Mouse (Mus musculus) fibroblast of lung, adult 2 months (primary cell): Measurements from ENCODE around the gene Aif1l.
"Not testable (repeated sequence)": the region's sequence is repeated elsewhere in the genome, so short reads cannot be mapped to it uniquely, and the experiment has no call there.

Experiments
- DNase-seq: peaks from one replicate; pipeline ENCODE4 v3.0.0-alpha.2; 2011; ENCODE audit warnings: low read depth

Gene Aif1l

DNA sequence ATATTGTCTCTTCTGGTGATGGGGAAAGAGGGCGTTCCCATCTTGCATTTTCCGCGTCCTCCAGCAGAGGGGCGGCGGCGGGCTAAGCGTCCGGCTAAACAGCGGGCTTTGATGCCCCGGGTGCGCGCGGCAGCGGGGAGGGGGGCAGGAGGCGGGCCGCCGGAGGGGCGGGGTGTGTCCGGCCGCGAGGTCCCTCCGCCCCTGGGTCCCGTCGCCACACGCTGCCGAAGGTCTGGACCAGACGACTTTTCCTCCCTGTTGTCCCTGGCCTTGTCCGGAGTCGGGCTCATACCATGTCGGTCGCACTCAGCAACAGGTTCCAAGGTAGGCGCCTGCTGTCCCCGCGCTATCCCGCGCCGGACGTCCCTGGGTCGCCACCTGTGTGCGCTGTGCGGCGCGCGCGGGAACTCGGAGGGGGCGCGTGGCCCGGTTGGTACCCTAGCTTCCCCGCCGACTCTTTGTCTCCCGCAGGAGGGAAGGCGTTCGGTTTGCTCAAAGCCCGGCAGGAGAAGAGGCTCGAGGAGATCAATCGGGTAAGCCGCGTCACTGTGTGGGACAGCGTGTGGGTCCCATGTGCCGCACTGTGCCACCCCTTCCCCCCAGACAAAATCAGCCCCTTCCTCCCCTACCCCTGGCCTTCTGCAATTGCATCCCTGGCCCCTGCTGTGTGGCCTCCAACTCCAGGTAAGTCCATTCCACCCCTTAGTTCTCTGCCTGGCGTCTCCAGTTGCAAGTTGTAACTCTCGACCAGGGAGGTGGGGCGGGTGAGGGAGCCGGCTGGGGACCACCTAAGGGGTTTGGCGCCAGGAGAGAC, at the start of gene Aif1l:
Gene Aif1l (plus strand): TSS at position 82 of the 814 bp plus-strand sequence.
- DNase-seq, result no peak

DNA sequence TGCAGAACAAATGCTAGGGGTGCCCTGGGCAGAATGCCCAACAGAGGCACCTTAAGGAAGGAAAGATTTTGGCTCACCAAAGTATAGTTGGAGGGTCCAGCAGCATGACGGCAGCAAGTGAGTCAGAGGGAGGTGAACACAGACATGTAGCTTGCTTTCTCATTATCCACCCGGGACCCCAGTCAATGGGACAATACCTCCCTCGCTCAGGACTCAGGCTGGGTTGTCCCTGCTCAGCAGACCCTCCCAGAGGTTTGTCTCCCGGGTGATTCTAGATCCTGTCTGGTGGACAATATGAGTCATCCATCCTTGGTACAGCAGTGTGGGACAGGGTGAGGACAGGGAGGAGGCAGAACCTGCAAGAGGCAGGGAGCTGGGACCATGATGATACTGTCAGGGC, 49.0 kb upstream of the Aif1l start:
- DNase-seq, result no peak

DNA sequence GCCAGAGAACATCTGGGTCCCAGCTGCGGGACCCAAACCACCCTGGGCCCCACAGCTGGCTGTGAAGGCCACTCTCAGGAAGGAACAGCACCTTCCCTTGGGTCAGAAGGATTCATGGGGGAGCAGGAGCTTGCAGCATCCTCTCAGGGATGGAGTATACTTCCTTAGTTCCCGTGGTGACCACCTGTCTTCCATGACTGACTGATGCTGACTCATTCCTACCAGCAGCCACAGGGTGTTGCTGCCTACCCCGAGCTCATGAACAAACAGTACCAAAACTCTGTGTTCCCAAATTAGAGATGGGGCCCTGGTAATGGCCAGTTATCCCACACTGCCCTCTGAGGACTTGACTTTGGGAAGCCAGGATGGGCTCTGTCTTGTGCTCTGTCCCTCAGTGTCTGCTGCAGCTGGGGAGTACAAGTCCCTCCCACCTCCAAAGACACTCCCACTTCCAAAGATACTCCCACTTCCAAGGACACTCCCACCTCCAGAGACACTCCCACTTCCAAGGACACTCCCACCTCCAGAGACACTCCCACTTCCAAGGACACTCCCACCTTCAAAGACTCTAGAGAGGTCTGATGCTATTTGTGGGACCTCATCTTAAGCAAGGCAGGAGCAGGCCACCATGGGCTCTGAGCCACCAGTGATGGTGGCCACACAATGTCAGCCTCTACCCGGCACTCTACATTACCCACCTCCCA, 48.1 kb upstream of the Aif1l start:
- no peak for DNase-seq

DNA sequence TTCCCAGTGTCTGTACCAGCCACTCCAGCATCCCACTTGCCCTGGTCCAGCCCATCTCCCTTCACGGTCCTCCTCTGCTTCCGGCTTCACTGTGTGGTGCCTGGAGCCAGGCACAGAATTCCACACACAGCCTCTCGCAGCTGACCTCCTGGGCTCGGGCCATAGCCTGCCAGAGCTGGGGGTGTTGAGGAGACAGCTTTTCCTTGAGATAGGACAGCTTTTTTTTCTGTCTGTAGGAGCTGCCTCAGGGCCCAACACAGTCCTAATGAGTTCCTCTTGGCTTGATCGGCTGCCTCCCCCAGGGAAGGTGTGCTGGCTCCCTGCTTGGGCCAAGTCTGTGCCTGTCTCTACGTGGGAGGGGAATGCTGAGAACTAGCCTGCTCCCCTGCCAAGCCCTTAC, 45.9 kb upstream of the Aif1l start:
- no peak for DNase-seq

DNA sequence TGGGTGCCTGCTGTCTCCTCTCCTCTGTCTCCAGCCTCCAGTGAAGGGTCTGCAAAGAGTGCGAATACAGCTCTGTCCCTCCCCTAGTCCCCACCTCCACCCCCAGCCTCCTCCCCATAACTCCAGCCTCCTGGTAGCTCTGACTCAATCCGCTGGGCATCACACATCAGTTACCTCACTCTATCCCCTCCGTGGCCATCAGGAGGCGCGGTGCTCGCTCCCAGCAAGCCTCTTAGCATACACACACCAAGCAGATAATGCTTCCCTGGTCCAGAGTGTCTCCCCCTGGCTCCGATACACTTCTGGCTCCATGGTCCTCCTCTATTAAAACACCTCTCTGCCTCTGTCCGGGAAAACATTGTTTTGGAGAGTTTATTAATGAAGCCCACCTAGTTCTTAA, 45.3 kb upstream of the Aif1l start:
- DNase-seq, result peak; percentile 33

DNA sequence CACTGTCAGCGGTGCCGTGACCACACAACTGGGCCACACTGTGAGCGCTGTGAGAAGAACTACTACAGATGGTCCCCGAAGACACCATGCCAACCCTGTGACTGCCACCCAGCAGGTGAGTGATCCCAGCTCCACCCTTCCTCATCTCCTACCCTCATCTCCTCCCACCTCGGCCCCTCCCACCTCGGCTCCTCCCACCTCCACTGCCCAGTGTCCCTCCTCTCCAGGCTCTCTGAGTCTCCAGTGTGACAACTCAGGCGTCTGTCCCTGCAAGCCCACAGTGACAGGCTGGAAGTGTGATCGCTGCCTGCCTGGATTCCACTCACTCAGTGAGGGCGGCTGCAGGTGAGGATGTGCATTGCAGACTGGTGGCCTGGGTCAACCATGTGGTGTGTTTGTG, 44.3 kb upstream of the Aif1l start:
- DNase-seq, result no peak

DNA sequence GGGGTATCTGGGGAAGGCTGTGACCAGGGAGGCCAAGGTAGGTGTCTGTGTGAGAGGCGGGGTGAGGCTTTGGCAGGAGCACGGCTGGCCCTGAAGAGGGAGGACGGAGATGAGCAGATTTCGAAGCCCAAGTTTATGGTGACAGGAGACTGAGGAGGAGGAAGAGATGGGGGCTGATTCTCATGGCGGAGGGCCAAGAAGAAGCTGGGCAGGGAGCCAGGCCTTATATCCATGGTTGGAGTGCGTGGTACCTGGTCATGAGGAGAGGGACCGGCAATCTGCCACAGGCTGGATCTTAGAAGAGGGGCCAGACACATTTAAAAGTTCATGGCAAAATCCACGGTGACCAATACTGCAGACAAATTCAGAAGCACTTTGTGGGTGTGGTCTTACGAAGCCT, 43.5 kb upstream of the Aif1l start:
- no peak for DNase-seq

DNA sequence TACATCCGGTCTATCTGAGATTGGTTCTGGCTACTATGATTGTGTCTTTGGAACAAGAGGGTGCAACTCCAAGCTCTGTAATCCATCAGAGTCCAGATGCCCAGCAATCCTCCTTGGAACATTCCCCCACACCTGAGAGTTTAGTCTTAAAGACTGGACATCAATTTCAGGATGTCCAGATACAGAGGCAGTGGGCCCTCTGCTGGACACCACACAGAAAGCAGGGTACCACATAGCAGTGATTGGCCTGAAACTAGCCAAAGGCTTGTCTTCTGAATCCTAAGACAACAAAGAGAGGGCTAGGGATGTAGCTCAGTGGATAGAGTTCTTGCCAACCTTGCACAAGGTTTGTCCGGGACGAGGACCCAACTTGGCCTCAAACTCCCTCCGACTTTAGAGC, 37.4 kb upstream of the Aif1l start:
- DNase-seq, result no peak

DNA sequence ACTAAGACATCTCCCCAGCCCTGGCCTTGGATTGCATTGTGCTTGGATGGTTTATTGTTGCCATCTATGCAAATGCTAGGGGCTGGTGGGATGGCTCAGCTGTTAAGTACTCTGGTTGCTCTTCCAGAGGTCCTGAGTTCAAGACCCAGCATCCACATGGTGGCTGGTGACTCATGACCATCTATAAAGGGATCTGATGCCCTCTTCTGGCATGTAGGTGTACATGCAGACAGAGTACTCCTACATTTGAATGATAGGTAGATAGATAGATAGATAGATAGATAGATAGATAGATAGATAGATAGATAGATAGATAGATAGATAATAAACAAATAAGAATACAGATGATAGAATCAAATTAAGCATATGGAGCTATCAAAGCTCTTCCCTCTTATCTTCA, 35.7 kb upstream of the Aif1l start:
- DNase-seq, result not testable (repeated sequence)

DNA sequence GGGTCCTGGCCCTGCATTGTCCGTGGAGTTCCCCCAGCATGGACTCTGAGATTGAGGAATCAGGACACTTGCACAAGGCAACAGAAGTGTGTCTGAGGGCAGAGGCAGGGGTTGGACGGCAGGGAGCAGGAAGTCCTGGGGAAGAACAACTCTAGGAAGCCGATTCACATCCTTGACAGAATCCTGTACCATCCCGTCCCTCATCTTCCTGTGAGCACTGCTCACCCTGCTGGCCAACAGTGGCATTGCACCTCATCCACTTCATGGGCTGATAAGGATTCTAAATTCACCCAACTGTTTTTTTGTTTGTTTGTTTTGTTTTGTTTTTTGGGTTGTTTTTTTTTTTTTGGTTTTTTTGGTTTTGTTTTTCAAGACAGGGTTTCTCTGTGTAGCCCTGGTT, 34.8 kb upstream of the Aif1l start:
- no peak for DNase-seq

DNA sequence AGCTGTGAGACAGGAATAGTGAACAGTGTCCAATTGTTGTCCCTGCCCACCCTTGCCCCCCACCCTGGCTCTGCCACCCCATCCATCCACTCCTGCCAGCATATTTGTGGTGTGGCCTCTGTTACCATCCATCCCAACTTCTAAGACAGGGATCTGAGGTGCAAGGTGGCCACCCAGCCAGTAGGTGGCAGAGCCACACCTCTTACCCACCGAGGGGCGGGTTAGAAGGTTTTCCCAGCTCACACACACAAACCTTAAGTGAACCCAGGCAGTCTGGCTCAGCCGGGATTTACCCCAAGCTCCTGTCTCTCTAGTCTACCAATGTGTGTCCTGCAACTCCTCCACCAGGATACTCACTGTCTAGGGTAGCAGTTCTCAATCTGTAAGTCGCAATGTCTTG, 32.3 kb upstream of the Aif1l start:
- no peak for DNase-seq

DNA sequence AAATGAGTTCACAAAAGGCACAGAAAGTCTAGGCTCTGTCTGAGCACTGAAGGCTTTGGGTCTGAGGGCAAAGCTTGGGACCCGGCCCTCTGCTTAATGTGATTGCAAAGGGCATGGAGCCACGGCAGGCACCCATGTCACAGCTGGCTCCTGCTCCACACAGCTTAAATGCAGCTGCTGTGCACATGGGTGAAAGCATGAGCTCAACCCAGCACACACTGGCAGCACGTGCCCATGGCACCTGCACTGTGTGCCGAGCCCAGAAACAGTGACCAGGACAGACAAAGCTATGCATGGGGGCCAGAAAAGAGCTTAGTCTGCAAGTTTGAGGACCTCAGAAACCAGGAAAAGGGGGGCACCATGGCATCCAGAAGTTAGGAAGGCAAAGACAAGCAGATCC, 26.3 kb upstream of the Aif1l start:
- DNase-seq, result no peak

DNA sequence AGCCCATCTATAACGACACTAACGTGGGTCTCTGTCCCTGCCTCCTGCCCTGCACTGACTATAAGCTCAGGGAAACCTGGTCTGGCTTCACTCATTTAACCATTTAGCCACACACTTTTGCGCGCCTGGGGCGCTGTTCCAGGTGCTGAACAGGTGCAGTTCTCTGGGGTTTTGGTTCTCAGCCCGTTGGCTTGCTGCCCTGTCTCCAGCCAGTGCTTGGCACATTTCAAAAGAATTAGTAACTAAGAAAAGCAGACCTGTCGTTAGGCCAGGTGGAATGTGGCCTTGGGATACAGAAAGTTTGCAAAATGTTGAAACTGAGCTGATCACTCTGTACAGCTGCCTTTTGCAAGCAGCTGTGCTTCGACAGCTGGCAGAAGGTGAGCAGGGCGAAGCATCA, 25.1 kb upstream of the Aif1l start:
- DNase-seq, result no peak

DNA sequence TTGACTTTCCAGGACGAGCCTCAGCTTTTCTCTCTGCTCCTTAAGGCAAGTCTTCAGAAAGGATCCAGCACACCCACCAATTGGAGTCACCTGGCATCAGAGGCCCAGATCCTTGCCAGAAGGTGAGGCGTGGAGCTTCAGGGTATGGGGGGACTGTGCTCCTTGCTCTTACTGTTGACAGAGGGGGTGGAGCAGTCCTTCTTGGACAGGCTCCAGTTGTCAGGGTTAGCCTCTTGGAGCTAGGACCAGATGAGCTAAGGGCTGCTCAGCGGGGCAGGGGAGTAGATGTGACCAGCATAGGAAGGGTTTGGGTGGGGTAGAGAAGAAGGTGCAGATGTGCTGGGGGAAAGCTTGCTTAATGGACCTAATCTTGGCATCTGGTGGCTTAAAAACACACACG, 24.0 kb upstream of the Aif1l start:
- DNase-seq, result no peak

DNA sequence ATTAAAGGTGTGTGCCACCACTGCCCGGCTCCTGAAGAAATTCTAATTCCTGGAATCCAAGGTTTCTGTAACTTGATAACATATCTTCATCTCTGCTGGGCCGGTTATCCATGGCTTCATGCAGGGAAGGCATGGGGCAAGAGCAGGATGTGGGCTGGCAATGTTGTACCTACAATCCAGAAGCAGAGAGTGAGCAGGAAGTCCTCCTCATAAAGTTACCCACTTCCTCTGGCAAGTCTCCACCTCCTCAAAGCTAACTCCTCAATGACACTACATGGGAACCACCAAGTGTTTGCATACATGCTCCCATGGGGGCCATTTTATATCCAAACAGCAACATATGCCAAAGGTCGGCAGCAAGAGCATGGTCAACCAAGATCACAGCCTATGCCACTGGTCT, 20.3 kb upstream of the Aif1l start:
- DNase-seq, result no peak

DNA sequence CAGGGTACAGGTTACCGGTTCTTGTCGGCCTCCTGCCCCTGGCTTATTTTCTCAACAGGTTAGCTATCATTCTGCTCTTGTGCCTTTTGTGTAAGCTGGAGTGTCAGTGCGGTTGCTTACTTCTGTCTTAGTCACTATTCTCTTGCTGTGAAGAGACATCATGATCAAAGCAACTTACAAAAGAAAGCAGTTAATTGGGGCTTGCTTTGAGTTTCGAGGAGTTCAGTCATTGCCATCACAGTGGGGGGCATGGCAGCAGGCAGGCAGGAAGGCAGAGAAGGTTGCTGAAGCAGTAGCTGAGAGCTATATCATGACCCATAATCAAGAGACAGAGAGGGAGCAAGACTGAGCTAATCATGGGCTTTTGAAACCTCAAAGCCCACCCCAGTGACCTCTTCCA, 15.4 kb upstream of the Aif1l start:
- DNase-seq, result no peak

DNA sequence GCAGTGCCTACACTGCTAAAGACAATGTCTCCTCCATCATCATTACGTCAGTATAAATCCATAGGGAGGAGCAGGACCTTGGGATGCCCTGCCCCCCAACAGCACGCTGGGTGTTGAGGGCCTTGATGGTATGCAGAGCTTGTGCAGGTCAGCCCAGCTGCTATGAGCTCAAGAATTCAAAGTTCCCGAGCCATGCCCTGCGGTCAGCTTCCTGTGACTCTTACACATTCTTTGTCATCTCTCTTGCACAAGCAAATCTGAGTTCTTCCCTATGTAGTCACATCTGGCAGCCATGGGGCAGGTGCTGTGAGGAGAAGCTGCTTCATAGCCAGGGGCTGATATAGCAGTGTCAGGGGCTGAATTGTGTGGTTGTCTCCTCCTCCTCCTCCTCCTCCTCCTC, 14.9 kb upstream of the Aif1l start:
- DNase-seq, result no peak

DNA sequence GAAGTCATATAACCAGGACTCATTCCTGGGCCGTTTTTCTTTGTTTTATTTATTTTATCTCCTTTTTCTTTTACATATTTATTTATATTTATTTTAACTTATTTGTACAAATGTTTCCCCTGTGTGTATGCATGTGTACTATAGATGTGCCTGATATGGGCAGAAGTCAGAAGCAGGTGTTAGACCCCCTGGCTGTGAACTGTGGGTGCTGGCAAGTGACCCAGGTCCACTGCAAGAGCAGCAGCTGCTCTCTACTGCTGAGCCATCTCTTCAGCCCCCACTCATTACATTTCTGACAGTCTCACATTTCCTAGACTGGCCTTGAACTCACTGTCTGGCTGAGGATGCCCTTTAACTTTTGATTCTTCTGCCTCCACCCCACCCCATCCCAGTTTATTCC, 11.6 kb upstream of the Aif1l start:
- DNase-seq, result no peak

DNA sequence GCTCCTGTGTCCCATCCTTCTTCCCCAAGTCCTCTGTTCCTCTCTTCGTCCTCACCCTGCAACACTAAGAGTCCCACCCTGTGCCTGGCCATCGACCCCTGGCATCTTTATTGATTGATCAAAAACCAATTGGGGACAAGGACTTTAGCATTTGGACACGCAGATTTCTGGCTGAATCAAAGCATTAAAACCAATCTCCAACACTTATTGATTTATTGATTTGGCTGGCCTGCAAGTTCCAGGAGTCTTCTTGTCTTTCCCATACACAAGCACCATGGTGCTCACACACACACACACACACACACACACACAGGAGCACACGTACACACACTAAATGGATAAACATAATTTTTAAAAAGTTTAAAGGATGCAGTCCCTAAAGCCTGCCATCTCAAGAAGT, 6.9 kb upstream of the Aif1l start:
- DNase-seq, result no peak

DNA sequence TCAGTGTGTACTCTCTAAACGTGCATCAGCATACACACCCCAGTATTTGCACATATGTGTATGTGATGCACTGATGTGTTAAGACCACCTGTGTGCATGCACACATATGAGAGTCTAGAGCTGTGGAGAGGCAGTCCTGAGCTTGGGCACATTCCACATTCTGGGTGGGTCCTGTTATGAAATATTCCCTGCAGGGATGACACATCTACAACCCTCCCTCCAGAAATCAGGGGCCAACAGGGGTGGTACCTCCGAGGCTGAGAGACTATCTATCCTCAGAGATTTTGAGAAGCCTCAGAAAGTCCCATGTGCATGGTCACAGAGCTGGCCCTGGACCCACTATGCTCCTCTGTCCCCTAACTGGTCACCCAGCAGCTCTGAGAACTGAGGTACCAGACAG, 4.4 kb upstream of the Aif1l start:
- no peak for DNase-seq

DNA sequence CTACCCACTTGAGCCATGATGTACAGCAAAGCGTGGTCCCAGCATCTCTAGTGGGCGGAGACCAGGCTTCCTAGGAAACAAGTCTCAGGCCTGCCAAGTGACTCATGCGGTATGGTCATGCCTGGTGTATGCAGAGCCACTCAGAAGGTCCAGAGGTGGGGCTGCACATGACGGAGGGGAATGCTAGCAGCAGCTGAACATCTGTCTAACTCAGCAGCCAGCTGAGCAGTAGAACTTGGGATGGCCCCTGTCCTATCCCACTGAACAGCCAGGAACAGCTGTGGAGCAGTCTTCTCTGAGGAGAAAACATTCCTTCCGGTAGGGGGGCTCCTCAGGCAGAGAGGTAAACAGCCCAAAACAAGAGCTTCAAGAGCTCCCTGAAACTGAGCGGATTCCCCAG, 1.5 kb upstream of the Aif1l start:
- peak; percentile 57 for DNase-seq

DNA sequence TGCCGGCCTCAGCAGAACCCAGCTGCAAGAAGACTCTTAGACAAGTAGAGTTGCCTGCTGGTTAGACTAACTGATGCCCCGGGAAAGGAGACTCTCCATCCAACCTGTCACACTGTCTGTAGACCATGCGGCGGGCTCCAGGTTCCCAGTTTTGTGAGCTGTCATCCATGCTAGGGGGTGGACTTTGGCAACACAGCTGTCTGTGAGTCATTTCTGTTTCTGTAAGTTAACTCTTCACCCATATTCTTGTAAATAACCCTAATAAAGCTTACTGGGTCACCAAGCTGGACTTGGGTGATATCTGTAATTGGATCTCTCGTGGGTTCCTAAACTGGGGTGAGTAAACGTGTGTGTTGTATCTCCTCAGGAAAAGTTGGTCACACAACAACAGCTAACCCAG, 1.1 kb upstream of the Aif1l start:
- no peak for DNase-seq

DNA sequence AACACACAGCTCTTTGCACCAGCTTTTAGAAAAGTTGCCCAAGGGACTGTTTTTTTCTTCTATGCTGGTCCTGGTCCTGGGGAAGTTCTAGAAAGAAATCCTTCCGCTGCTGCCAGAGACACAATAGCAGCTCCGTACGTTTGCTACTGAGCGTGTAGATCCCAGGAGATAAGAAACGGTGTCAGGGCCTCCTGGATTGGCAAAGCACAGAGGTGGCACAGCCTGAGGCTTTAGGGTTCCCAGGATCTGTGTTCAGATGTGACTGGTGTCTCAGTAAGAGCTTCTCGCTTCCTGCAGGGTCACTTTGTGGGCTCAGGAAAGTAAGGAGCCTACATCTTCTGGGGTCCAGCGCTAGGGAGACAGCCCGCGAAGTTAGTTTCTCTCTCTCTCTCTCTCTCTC, 1.0 kb downstream of the Aif1l start:
- DNase-seq, result no peak

DNA sequence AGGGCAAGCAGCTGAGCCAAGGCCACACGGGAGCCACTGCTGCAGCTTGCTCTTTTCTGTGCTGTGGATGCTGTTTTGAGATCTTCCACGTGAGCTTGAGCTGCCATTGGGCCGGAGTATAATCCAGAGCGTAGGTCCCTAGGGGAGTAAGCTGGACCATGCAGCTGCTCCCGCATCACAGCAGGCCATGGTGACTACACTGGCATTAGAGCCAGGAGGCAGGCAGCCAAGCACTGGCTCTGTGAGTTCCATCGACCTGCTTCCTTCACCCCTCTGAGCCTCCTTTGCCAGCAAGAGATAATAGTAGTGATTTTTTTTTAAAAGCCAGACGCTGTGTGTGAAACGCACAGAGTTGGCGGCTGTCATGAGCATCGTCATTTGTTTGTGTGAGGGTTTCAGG, 2.3 kb downstream of the Aif1l start:
- no peak for DNase-seq
